ENCODE assay signal across 15 mouse cellular contexts in the genomic region with DNA sequence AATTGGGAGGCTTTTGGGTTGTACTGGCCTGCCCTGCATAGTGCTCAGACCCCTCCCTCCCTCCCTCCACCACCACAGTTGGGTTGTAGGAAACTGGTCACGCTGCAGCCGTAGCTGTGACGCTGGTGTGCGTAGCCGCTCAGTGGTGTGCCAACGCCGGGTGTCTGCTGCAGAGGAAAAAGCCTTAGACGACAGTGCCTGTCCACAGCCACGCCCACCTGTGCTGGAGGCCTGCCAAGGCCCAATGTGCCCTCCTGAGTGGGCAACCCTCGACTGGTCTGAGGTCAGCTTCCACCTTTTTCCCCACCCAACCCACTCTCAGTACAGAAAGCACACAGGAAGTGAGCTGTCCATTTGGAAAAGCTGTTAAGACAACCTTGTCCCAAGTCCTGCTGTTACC.
"Had no signal": no experiment of that assay in that cellular context is flagged by ENCODE, and none has a peak within 500 bp of the region (broad histone marks: within the 10 kb centered on the region; RNA-seq: fewer than 3 reads in every experiment).

No protein-coding gene starts in this region.

- DNase-seq: kidney, adult 2 months; layer of hippocampus, adult 9-11 months; layer of hippocampus, postnatal 36 days; liver; liver, embryonic 13.5 days; liver, postnatal 0 days; lung, postnatal 36 days; right cerebral cortex, postnatal 4 days; spleen, adult 18-20 months; thymus, postnatal 36 days had no signal

- H3K27me3 ChIP-seq: kidney, embryonic 15.5 days; limb, embryonic 12.5 days; liver, embryonic 13.5 days; midbrain, embryonic 13.5 days; neural tube, embryonic 15.5 days had no signal

- H3K4me3 ChIP-seq: kidney, embryonic 15.5 days; limb, embryonic 12.5 days; liver, embryonic 13.5 days; megakaryocyte, embryonic 14.5 days; midbrain, embryonic 13.5 days; neural tube, embryonic 15.5 days had no signal

- H3K4me1 ChIP-seq: kidney, embryonic 15.5 days; limb, embryonic 12.5 days; midbrain, embryonic 13.5 days; neural tube, embryonic 15.5 days had no signal

- H3K27ac ChIP-seq: kidney, embryonic 15.5 days; limb, embryonic 12.5 days; liver, embryonic 13.5 days; midbrain, embryonic 13.5 days; neural tube, embryonic 15.5 days had no signal
